Mouse (Mus musculus) bone marrow macrophage, adult 2 months (primary cell): ENCODE data around the gene Prl3b1. TPM values are rescaled to one million over a fixed set of nuclear protein-coding genes. Genes with fewer than 3 reads are reported as not detected.

ENCODE experiments used
- H3K27ac ChIP-seq: 2 replicates; pipeline ENCODE4 v1.5.1; 2012; ENCODE audit warnings: low read depth, low read length; ENCODE audit not compliant: insufficient read depth
- H3K4me1 ChIP-seq: 2 replicates; pipeline ENCODE4 v1.6.1; 2012; ENCODE audit warnings: low read length; ENCODE audit not compliant: control insufficient read depth, insufficient read depth
- H3K4me3 ChIP-seq: 2 replicates; pipeline ENCODE4 v1.5.1; 2012; ENCODE audit warnings: mild to moderate bottlenecking, low read length, moderate library complexity; ENCODE audit not compliant: insufficient read depth
- CTCF ChIP-seq: IDR thresholded peaks from 2 replicates; pipeline ENCODE4 v1.5.1; 2012; ENCODE audit warnings: low read depth, mild to moderate bottlenecking, low read length, moderate library complexity
- POLR2A ChIP-seq: IDR thresholded peaks from 2 replicates; pipeline ENCODE4 v1.6.1; 2012; ENCODE audit warnings: mild to moderate bottlenecking, low read depth, low read length, borderline replicate concordance
- polyA plus RNA-seq: library from polyadenylated mRNA; stranded (reverse); fragments of >200 nt; gene quantifications from 2 replicates; pipeline ENCODE4 v1.2.4, GENCODE M21; 2012; ENCODE audit not compliant: missing spikeins, insufficient read depth, insufficient read length

The Prl3b1 gene
- not detected in 2 replicates for polyA plus RNA-seq

- no peak within 1 kb of the TSS for H3K27ac ChIP-seq
- no peaks in the 10 kb centered on the region for H3K4me1 ChIP-seq
- no peak for TF ChIP-seq CTCF
- no peak for TF ChIP-seq POLR2A
- no peak within 1 kb of the TSS for H3K4me3 ChIP-seq
Measured at GRCm38 (mm10) chr13:27241547-27241946, at the start of gene Prl3b1. Prl3b1 (plus strand) TSS chr13:27241847.

DNA sequence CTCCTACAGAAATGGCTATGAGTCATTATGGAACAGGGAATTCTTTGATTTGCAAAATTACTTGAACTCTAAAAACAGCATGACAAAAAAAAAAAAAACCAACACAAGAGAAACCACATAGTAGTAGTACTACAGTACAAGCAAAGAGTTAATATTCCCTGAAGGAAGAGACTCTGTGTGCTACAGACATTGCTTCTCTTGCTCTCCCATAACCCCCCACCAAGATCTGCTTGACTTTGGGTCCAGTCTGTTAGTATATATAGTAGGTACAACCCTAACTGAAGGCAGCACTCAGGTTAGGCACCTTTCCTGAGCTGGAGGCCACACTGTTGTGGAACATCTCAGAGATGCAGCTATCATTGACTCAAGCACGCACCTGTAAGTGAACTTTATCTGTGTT, 45.3 kb upstream of the Prl3b1 start, which contains the start of gene Prl3c1:
Prl3c1 (plus strand) TSS at position 301 of the 400 bp plus-strand sequence.
- H3K4me1 ChIP-seq: no peaks in the 10 kb centered on the region
- TF ChIP-seq POLR2A: no peak
- H3K27ac ChIP-seq: no peak within 1 kb of the TSS
- no peak within 1 kb of the TSS for H3K4me3 ChIP-seq

- no peak for TF ChIP-seq POLR2A
- no peak for TF ChIP-seq CTCF
- H3K27ac ChIP-seq: no peak within 1 kb of the TSS
- no peak within 1 kb of the TSS for H3K4me3 ChIP-seq
- no peaks in the 10 kb centered on the region for H3K4me1 ChIP-seq
Measured at GRCm38 (mm10) chr13:27259136-27259535, 17.5 kb downstream of the Prl3b1 start, which contains the start of gene Prl3a1. Prl3a1 (plus strand) TSS chr13:27259436.

Other genes starting within 250 kb of the Prl3b1 start
- not detected in 2 replicates for gene Prl, start 184.3 kb upstream of the Prl3b1 start, polyA plus RNA-seq
- gene Prl3d1, start 147.7 kb upstream of the Prl3b1 start, polyA plus RNA-seq: not detected in 2 replicates
- gene Prl3d2, start 120.1 kb upstream of the Prl3b1 start, polyA plus RNA-seq: not detected in 2 replicates
- not detected in 2 replicates for gene Prl3d3, start 85.1 kb upstream of the Prl3b1 start, polyA plus RNA-seq
- gene Prl3c1, start 45.2 kb upstream of the Prl3b1 start, polyA plus RNA-seq: not detected in 2 replicates
- gene Prl3a1, start 17.6 kb downstream of the Prl3b1 start, polyA plus RNA-seq: not detected in 2 replicates
- gene Prl6a1, start 70.8 kb downstream of the Prl3b1 start, polyA plus RNA-seq: not detected in 2 replicates
- gene Prl8a2, start 103.8 kb downstream of the Prl3b1 start, polyA plus RNA-seq: not detected in 2 replicates
- not detected in 2 replicates for gene Prl2b1, start 149.0 kb downstream of the Prl3b1 start, polyA plus RNA-seq
- not detected in 2 replicates for gene Prl8a6, start 196.8 kb downstream of the Prl3b1 start, polyA plus RNA-seq